Mouse (Mus musculus) forebrain, embryonic 11.5 days (tissue): Measurements from ENCODE around the gene Usp25. TPM values are rescaled to one million over a fixed set of nuclear protein-coding genes. Genes with fewer than 3 reads are reported as not detected.

Experiments
- ATAC-seq: fragments of 200-750 bp; cut with Nextera tagmentation; replicated peaks from 2 replicates; pipeline ENCODE4 v1.8.0; 2017; ENCODE audit warnings: moderate TSS enrichment; ENCODE audit not compliant: low FRiP score
- DNase-seq: peaks from one replicate; pipeline ENCODE4 v3.0.0-alpha.2; 2017; ENCODE audit warnings: low spot score
- H3K27ac ChIP-seq: fragments of 300-500 bp; sonication (generic); 2 replicates; pipeline ENCODE4 v1.5.1; 2014; ENCODE audit warnings: low read depth, low read length
- H3K27me3 ChIP-seq: fragments of 300-500 bp; sonication (generic); 2 replicates; pipeline ENCODE4 v1.6.1; 2014; ENCODE audit warnings: mild to moderate bottlenecking, low read length, mixed read lengths; ENCODE audit not compliant: control insufficient read depth, insufficient read depth
- H3K36me3 ChIP-seq: fragments of 300-500 bp; sonication (generic); 2 replicates; pipeline ENCODE4 v1.6.1; 2014; ENCODE audit warnings: mild to moderate bottlenecking, low read length, moderate library complexity, mixed read lengths; ENCODE audit not compliant: control insufficient read depth, insufficient read depth
- H3K4me1 ChIP-seq: fragments of 300-500 bp; sonication (generic); replicated peaks from 2 replicates; pipeline ENCODE4 v1.6.1; 2014; ENCODE audit warnings: low read length, mixed read lengths; ENCODE audit not compliant: control insufficient read depth, insufficient read depth
- H3K4me2 ChIP-seq: fragments of 300-500 bp; sonication (generic); 2 replicates; pipeline ENCODE4 v1.6.1; 2014; ENCODE audit warnings: low read depth, mild to moderate bottlenecking, low read length, moderate library complexity, mixed read lengths; ENCODE audit not compliant: severe bottlenecking
- H3K4me3 ChIP-seq: fragments of 300-500 bp; sonication (generic); 2 replicates; pipeline ENCODE4 v1.5.1; 2014; ENCODE audit warnings: low read depth, low read length
- H3K9ac ChIP-seq: fragments of 300-500 bp; sonication (generic); 2 replicates; pipeline ENCODE4 v1.6.1; 2014; ENCODE audit warnings: low read length
- H3K9me3 ChIP-seq: fragments of 300-500 bp; sonication (generic); 2 replicates; pipeline ENCODE4 v1.6.1; 2016; ENCODE audit warnings: low read length, mixed read lengths; ENCODE audit not compliant: control insufficient read depth
- WGBS: fragments of 180-500 bp; shearing (Covaris S2); extraction: QIAGEN DNeasy Blood & Tissue Kit; methylation state at CpG from one replicate; pipeline ENCODE4 v1.1.7; 2014; 5-methylcytosine and 5-hydroxymethylcytosine counted together
- polyA plus RNA-seq: library from polyadenylated mRNA; unstranded; fragments of >200 nt; fragmentation: Nextera tagmentation; extraction: Ambion mirVana; gene quantifications from 2 replicates; pipeline ENCODE4 v1.2.1, GENCODE M21; 2014

Gene Usp25
- polyA plus RNA-seq, 1 experiment from 2014 or later = 31.3 TPM

- no peak overlapping the region for H3K4me3 ChIP-seq
- H3K9ac ChIP-seq = no peak overlapping the region
- no peaks in the 10 kb centered on the region for H3K4me1 ChIP-seq
- WGBS = 90% methylated on average over 3 of the region's 3 CpGs
- no peak overlapping the region for H3K27ac ChIP-seq
- no peaks in the 10 kb centered on the region for H3K9me3 ChIP-seq
- ATAC-seq = no peak
- H3K27me3 ChIP-seq = no peaks in the 10 kb centered on the region
- H3K36me3 ChIP-seq = no peaks in the 10 kb centered on the region
- H3K4me2 ChIP-seq = no peak overlapping the region
- DNase-seq = no peak
Measured at GRCm38 (mm10) chr16:77089806-77090205, 76.3 kb downstream of the Usp25 start.

- H3K9ac ChIP-seq = no peak overlapping the region
- no peaks in the 10 kb centered on the region for H3K36me3 ChIP-seq
- no peak for ATAC-seq
- no peaks in the 10 kb centered on the region for H3K9me3 ChIP-seq
- H3K4me3 ChIP-seq = no peak overlapping the region
- H3K4me1 ChIP-seq = no peaks in the 10 kb centered on the region
- no peak overlapping the region for H3K4me2 ChIP-seq
- no peaks in the 10 kb centered on the region for H3K27me3 ChIP-seq
- no peak overlapping the region for H3K27ac ChIP-seq
- no peak for DNase-seq
- WGBS = 90% methylated on average over 9 of the region's 9 CpGs
Measured at GRCm38 (mm10) chr16:77093526-77093925, 80.0 kb downstream of the Usp25 start.

GRCm38 (mm10) chr16:77095017-77095551 is 81.6 kb downstream of the Usp25 start:
- DNase-seq = no peak
- Histone ChIP-seq H3K9ac (no peak overlapping the region), H3K27me3 (no peaks in the 10 kb centered on the region), H3K4me3 (no peak overlapping the region), H3K36me3 (no peaks in the 10 kb centered on the region), H3K4me2 (no peak overlapping the region), H3K4me1 (no peaks in the 10 kb centered on the region; the same call in 1 of the 2 replicates), H3K9me3 (no peaks in the 10 kb centered on the region), H3K27ac (no peak overlapping the region)
- no peak for ATAC-seq
- 97% methylated on average over 7 of the region's 7 CpGs for WGBS

DNA sequence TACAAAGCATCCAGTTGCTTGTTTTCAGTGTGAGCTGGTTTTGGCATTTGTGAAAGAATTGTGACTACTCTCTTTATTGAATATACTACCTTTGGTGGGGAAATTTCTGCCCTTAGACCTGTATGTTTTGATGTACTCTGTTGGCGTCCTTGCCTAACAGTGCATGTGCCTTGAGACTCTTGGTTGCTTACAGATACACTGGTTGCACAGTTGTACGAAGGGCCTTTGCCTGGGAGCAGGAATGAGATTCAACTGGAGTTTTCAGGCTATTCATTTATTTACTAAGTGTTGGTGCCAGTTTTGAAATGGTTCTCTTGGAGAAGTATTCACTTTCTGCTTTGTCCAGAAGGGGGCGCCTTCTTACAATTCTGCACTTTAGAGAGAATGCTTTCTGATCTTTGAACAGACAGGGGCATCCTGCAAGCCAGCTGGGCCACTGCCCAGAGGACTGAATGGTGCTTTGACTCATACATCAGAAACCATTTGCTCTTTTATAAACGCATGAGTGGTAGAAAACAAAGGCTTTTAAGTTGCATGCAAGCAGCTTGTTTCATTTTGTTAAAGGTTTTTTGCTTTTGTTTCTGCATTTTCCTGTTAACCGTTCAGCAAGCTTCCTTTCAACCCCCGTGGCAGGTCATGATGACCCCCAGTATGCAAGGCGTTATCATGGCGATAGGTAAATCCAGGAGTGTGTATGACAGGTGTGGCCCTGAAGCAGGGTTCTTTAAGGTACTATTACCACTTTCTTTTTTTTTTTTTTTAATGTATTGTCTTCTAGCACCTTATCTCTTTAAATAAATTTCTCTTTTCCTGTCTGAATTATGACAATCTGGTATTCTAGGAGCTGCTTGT is 85.7 kb downstream of the Usp25 start:
- no peak overlapping the region for H3K27ac ChIP-seq
- no peak overlapping the region for H3K4me3 ChIP-seq
- WGBS = 52% methylated on average over 8 of the region's 8 CpGs
- ATAC-seq = no peak; the same call in none of the 2 replicates
- H3K27me3 ChIP-seq = no peaks in the 10 kb centered on the region
- DNase-seq = peak; percentile 66
- H3K36me3 ChIP-seq = no peaks in the 10 kb centered on the region
- no peaks in the 10 kb centered on the region; the same call in 1 of the 2 replicates for H3K4me1 ChIP-seq
- H3K9ac ChIP-seq = no peak overlapping the region
- H3K4me2 ChIP-seq = no peak overlapping the region
- H3K9me3 ChIP-seq = no peaks in the 10 kb centered on the region; the same call in 1 of the 2 replicates

DNA sequence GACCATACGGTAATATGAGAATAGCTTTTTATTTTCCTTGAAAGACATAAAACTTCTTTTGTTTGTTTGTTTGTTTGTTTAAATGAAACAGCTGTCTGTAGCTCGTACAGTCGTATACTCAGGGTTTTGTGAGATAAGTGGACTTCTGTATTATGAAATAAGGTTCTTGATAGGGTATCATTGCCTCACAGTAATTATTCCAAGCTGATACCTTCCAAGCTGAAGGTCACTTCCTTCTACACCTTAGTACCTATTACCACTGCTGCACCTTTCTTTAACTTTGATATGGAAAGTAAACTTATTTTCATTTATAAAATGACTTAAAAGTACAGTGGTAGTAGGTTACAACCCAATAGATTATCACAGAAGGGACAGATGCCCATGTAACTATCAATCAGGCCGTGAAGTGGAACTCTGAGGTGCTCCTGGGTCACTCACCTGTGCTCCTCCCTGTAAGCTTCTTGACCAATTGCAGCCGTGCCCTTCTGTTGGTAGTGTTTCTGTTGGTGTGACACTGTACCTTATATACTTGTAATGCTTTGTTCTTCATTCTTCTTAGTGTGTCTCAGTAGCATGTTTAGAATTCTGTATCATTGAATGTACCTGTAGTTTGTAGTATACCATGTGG is 90.2 kb downstream of the Usp25 start:
- Histone ChIP-seq H3K9ac (no peak overlapping the region), H3K36me3 (no peaks in the 10 kb centered on the region), H3K4me1 (no peaks in the 10 kb centered on the region; the same call in 1 of the 2 replicates), H3K27me3 (no peaks in the 10 kb centered on the region), H3K4me3 (no peak overlapping the region), H3K9me3 (no peaks in the 10 kb centered on the region; the same call in 1 of the 2 replicates), H3K4me2 (no peak overlapping the region), H3K27ac (no peak overlapping the region)
- 89% methylated on average over 5 of the region's 5 CpGs for WGBS
- ATAC-seq = no peak
- DNase-seq = no peak

GRCm38 (mm10) chr16:77111268-77111667 is 97.8 kb downstream of the Usp25 start:
- H3K9ac ChIP-seq = no peak overlapping the region
- H3K36me3 ChIP-seq = peaks cover 9% of the 10 kb centered on the region; the same call in 1 of the 2 replicates
- no peaks in the 10 kb centered on the region for H3K9me3 ChIP-seq
- 94% methylated on average over 1 of the region's 1 CpGs for WGBS
- no peak overlapping the region for H3K27ac ChIP-seq
- ATAC-seq (no peak), DNase-seq (no peak)
- H3K4me2 ChIP-seq = no peak overlapping the region
- no peaks in the 10 kb centered on the region for H3K4me1 ChIP-seq
- H3K27me3 ChIP-seq = no peaks in the 10 kb centered on the region
- no peak overlapping the region for H3K4me3 ChIP-seq

DNA sequence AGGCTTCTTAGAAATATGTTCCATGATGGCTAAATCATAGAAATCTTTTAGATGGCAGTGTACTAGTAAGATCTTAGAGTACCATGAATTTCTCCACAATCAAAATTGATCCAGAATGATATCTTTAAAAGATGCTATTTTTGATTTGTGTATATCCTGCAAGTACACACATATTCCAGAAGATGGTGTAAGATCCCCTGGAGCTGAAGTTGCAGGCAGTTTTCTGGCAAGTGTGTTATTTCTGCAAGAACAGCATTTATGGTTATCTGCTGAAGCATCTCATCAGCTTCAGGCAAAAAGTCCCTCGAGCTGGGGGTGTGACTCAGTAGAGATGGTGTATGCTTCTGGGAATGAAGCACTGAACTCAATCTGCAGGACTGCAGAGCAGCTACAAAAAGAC is 112.4 kb downstream of the Usp25 start:
- Histone ChIP-seq H3K4me1 (no peaks in the 10 kb centered on the region), H3K4me3 (no peak overlapping the region), H3K36me3 (no peaks in the 10 kb centered on the region), H3K9me3 (no peaks in the 10 kb centered on the region), H3K4me2 (no peak overlapping the region), H3K27me3 (no peaks in the 10 kb centered on the region), H3K9ac (no peak overlapping the region), H3K27ac (no peak overlapping the region)
- DNase-seq (no peak), ATAC-seq (no peak)
- WGBS = 74% methylated on average over 1 of the region's 1 CpGs

GRCm38 (mm10) chr16:77128683-77129082 is 115.2 kb downstream of the Usp25 start:
- ATAC-seq = no peak; the same call in 1 of the 2 replicates
- no peak overlapping the region for H3K9ac ChIP-seq
- H3K4me2 ChIP-seq = no peak overlapping the region
- WGBS = 51% methylated on average over 5 of the region's 5 CpGs
- DNase-seq = no peak
- no peaks in the 10 kb centered on the region for H3K9me3 ChIP-seq
- no peaks in the 10 kb centered on the region for H3K36me3 ChIP-seq
- H3K4me3 ChIP-seq = no peak overlapping the region
- no peaks in the 10 kb centered on the region for H3K27me3 ChIP-seq
- no peak overlapping the region for H3K27ac ChIP-seq
- H3K4me1 ChIP-seq = no peaks in the 10 kb centered on the region
